Mouse (Mus musculus) bone marrow, adult 2 months (tissue): ENCODE measurements around the gene Coro6. TPM values are rescaled to one million over a fixed set of nuclear protein-coding genes. Genes with fewer than 3 reads are reported as not detected.

Experiments
- H3K27ac ChIP-seq: fragments of 200-500 bp; 2 replicates; pipeline ENCODE4 v1.5.1; 2012; ENCODE audit warnings: low read depth, mild to moderate bottlenecking, control low read depth, inconsistent platforms, low read length; ENCODE audit not compliant: control insufficient read depth, poor library complexity, insufficient read depth
- H3K4me1 ChIP-seq: fragments of 200-500 bp; 2 replicates; pipeline ENCODE4 v1.6.1; 2011; ENCODE audit warnings: low read length; ENCODE audit not compliant: control insufficient read depth, insufficient read depth
- H3K4me3 ChIP-seq: fragments of 200-500 bp; replicated peaks from 2 replicates; pipeline ENCODE3; 2011; ENCODE audit warnings: mild to moderate bottlenecking, low read depth, low read length, control low read depth; ENCODE audit not compliant: control insufficient read depth
- CTCF ChIP-seq: fragments of 200-500 bp; IDR thresholded peaks from 2 replicates; pipeline ENCODE4 v1.5.1; 2011; ENCODE audit warnings: low read length, control low read depth; ENCODE audit not compliant: control insufficient read depth, insufficient read depth
- POLR2A ChIP-seq: fragments of 200-500 bp; IDR thresholded peaks from 2 replicates; pipeline ENCODE4 v1.6.1; 2011; ENCODE audit warnings: low read depth, mild to moderate bottlenecking, control low read depth, low read length, borderline replicate concordance; ENCODE audit not compliant: control insufficient read depth
- WGBS: fragments of 180-500 bp; shearing (Covaris S2); methylation state at CpG from one replicate; pipeline ENCODE4 v1.1.7; 2018; 5-methylcytosine and 5-hydroxymethylcytosine counted together
- polyA plus RNA-seq: library from polyadenylated mRNA; stranded (reverse); fragments of >200 nt; gene quantifications from 2 replicates; pipeline ENCODE4 v1.2.4, GENCODE M21; 2011; ENCODE audit warnings: low replicate concordance; ENCODE audit not compliant: missing spikeins, insufficient read depth, insufficient read length

The Coro6 gene
- polyA plus RNA-seq, 1 experiment, result 1.00 TPM

DNA sequence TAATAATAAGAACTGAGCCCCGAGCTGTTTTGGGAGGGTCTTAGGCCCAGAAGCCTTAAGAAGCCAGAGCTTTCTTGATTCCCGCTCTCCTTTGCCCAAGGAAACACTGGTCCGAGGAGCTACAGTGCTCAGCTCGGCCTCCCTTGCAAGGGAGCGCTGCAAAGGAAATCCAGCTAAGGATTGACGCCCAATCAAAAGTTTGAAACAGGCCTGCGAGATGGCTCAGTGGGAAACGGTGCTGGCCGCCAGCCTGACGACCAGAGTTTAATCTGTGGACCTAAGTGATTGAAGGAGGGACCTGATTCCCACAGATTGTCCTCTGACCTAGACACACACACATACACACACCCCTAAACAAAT, 51.6 kb downstream of the Coro6 start:
- Histone ChIP-seq H3K4me1 (peaks cover 9% of the 10 kb centered on the region), H3K4me3 (peak overlapping the region; percentile 83), H3K27ac (peak overlapping the region; percentile 14; the same call in 1 of the 2 replicates)
- WGBS, result 10% methylated on average over 10 of the region's 10 CpGs
- TF ChIP-seq CTCF, result no peak
- no peak for TF ChIP-seq POLR2A

DNA sequence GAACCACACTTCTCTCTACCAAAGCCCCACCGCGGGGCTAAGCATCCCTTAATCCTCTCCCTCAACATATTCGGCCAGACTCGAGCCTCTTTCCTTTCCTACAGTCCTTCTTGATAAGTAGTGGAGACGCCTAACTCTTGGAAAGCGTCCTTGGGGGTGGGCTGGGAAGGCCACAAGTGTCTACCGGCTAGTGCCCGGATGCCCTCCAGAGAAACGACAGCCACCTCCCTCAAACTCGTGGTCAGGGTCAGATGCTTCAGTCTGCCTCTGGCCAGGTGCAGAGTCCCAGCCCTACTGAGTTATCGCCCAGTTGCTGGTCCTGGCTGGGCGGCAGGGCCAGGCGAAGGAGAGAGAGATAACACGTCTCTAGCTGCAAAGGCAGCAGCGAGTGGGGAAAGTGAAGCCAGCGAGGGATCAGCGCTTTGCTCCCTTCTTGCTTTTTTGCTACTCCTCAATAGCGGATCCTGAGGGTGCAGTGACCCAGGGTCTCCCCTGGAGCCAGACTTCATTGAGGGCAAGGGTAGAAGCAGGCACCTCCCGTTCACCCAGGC, 52.1 kb downstream of the Coro6 start:
- no peak for TF ChIP-seq POLR2A
- TF ChIP-seq CTCF, result no peak
- H3K4me3 ChIP-seq, result peak overlapping the region; percentile 41
- 9% methylated on average over 19 of the region's 19 CpGs for WGBS
- peak overlapping the region; percentile 5 for H3K27ac ChIP-seq
- H3K4me1 ChIP-seq, result peaks cover 9% of the 10 kb centered on the region

DNA sequence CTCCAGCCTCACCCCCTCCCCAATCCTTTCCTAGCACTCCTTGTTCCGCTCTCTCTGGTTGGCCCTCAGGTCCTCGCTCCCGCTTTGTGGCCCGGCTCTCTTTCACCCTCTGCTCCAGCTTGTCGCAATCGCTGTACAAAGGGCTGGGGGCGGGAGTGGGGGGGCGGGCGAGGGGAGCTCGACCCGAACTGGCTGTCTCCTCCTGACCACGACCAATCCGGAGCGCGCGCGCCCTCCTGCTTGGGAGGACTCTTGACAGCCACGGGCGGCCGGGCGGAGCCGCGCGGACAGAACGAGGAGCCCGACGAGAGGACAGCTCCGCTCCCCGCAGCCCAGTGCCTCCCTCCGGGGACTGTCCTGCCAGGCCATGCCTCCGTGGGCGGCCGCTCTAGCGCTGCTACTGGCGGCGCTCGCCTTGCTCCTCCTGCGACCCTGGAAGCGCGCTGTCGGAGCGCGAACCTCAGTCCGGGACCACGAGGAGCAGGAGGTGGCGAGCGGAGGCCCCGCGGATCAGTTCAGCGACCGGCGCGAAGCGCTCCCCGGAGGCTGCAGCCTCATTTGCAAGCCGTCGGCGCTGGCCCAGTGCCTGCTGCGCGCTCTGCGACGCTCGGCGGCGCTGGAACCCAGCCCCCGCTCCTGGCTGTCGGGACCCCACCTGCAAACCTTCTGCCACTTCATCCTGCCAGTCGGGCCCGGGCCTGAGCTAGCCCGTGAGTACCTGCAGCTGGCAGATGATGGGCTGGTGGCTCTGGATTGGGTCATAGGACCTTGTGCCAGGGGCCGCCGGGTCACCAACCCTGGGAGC, 52.8 kb downstream of the Coro6 start, which contains the start of gene Abhd15:
TSS of gene Abhd15 (plus strand) at position 290 of the 805 bp plus-strand sequence.
- under 1% methylated on average over 71 of the region's 72 CpGs for WGBS
- TF ChIP-seq CTCF (no peak), POLR2A (peak; percentile 76; the same call in 1 of the 2 replicates)
- peaks cover 11% of the 10 kb centered on the region for H3K4me1 ChIP-seq
- peak within 1 kb of the TSS; percentile 79 for H3K27ac ChIP-seq
- peak within 1 kb of the TSS; percentile 59 for H3K4me3 ChIP-seq

DNA sequence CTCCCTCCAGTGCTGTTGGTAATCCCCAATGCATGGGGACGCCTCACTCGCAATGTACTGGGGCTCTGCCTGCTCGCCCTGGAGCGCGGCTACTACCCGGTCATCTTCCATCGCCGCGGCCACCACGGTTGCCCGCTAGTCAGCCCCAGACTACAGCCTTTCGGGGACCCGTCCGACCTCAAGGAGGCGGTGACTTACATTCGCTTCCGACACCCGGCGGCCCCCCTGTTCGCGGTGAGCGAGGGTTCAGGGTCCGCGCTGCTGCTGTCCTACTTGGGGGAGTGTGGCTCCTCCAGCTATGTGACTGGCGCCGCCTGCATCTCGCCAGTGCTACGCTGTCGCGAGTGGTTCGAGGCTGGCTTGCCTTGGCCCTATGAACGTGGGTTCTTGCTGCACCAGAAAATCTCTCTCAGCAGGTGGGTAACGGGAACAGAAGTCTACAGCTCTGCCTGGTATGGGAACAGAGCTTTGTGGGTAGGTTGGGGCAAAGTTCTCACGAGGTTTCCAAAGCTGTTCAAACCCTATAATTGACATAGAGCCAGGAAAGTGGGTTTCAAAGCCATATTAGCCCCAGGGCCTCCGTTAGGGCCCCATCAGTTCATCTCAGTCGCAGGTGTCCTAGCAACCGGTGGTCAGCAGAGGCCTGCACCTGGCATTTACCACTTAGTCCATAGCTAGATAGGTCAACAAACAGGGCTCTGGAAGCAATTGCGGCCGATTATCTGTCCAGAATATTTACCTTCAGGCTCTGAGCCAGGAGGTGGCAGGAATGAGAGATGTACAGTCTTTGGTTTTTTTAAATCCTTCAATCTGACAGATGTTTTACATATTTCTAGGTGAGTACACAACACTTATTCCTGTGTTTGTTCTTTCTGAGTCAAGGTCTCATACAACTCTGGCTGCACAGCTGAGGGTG, 53.7 kb downstream of the Coro6 start, which contains the start of gene Trp53i13:
TSS of gene Trp53i13 (minus strand) at position 344 of the 916 bp plus-strand sequence.
- Histone ChIP-seq H3K27ac (peak within 1 kb of the TSS; percentile 79), H3K4me1 (peaks cover 11% of the 10 kb centered on the region), H3K4me3 (peak within 1 kb of the TSS; percentile 59)
- TF ChIP-seq CTCF (no peak), POLR2A (peak; percentile 13; the same call in 1 of the 2 replicates)
- WGBS, result 8% methylated on average over 39 of the region's 39 CpGs

DNA sequence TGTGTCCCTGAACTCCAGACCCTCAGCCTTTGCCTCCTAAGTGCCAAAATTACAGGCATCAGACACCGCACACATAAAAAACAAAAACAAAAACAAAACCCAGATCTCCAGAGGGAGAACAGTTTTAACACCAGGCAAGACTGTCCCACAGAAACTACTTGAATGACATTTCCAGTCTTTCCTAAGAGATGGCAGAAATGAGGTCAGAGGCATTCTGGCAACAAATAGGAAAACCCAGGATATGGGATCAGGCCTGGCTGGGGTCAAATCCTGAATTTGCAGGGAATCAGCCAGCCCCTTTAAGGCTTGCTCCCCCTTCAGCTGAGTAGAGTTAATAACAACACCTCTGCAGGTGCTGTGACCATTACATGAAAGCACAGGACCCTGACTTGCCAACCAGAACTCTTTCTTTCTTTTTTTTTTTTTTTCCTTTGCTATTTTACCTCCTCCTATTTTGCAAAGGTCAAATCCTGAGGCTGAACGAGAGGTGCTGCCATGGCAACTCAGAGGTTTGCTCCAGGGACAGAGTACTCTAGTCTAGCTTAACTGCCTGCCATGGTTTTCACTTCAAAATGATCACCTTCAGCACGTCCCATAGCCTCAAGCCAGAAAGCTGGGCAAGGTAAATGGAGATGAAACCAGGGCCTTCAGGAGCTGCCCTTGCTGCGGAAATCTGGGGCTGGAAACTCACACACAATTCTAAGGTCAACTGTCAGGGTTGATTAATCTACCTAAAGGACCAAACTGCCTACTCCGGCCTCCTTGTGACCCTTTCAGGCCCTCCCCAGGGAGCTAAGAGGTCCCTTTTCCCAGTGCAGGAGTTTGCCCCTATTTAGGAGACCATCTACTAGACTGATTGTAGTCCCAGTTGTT, 54.6 kb downstream of the Coro6 start:
- no peak overlapping the region for H3K4me3 ChIP-seq
- no peak for TF ChIP-seq CTCF
- TF ChIP-seq POLR2A, result no peak
- H3K27ac ChIP-seq, result no peak overlapping the region
- peaks cover 11% of the 10 kb centered on the region for H3K4me1 ChIP-seq
- WGBS, result 82% methylated on average over 5 of the region's 5 CpGs

DNA sequence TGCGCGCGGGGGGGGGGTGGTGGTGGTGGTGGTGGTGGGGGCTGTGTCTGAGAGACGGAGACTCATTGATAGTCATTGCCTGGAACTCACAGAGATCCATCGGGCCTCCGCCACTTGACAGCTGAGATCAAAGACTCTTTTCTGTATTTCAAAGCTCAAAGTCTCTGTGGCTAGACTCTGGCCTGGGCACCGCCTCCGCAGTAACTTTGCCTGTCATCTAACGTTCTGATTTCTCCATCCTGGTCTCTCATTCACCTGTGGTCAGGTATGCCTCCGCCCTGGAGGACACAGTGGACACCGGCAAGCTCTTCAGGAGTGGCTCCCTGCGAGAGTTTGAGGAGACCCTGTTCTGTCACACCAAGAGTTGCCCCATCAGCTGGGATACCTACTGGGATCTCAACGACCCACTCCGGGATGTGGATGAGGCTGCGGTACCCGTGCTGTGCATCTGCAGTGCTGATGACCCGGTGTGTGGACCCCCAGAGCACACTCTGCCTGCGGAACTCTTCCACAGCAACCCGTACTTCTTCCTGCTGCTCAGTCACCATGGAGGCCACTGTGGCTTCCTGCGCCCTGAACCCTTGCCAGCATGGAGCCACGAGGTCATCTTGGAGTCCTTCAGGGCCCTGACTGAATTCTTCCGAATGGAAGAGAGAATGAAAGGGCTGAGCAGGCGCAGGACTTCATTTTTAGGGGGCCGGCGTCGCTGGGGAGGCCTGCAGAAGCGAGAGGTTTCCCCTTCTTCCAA, 56.0 kb downstream of the Coro6 start:
- WGBS, result 35% methylated on average over 27 of the region's 27 CpGs
- TF ChIP-seq CTCF (no peak), POLR2A (no peak)
- Histone ChIP-seq H3K27ac (peak overlapping the region; percentile 85), H3K4me1 (peaks cover 10% of the 10 kb centered on the region), H3K4me3 (no peak overlapping the region)

DNA sequence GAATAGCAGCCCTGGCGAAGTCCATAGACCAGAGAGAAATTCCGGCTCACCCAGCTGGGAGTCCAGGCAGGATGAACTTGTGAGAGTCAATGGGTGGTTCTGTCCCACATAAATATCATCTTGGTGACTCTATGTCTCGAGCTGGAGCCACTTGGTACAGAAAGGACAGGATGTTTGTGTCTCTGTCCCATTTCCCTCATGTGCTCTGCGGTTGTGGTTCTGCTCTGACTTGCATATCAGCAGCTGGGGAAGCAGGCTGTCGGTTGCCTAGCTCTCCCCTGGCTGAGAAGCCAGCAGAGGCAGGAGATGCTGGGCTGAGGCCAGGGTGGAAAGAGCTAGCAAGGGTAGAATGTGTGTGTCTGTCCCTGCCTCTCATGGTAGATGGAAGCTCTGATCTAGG, 56.8 kb downstream of the Coro6 start, which contains the start of gene Gm10392:
TSS of gene Gm10392 (minus strand) at position 156 of the 400 bp plus-strand sequence.
- no peak within 1 kb of the TSS for H3K4me3 ChIP-seq
- H3K4me1 ChIP-seq, result peaks cover 10% of the 10 kb centered on the region
- no peak for TF ChIP-seq CTCF
- TF ChIP-seq POLR2A, result peak; percentile 52; the same call in 1 of the 2 replicates
- H3K27ac ChIP-seq, result peak within 1 kb of the TSS; percentile 85
- WGBS, result 1% methylated on average over 5 of the region's 5 CpGs

Other genes starting within 250 kb of the Coro6 start
- gene Ssh2, start 246.1 kb upstream of the Coro6 start, polyA plus RNA-seq, result 14.6 and 21.8 TPM in 2 replicates
- 3.1 and 5.7 TPM in 2 replicates for gene Ankrd13b, start 27.3 kb downstream of the Coro6 start, polyA plus RNA-seq
- gene Git1, start 31.2 kb downstream of the Coro6 start, polyA plus RNA-seq, result 10.2 and 16.1 TPM in 2 replicates
- 0.61 and 5.6 TPM in 2 replicates for gene Abhd15, start 52.7 kb downstream of the Coro6 start, polyA plus RNA-seq
- gene Trp53i13, start 53.6 kb downstream of the Coro6 start, polyA plus RNA-seq, result 4.0 and 5.1 TPM in 2 replicates
- 0.56 and 0.87 TPM in 2 replicates for gene Gm10392, start 56.8 kb downstream of the Coro6 start, polyA plus RNA-seq
- 6.5 and 8.8 TPM in 2 replicates for gene Taok1, start 145.4 kb downstream of the Coro6 start, polyA plus RNA-seq
- gene Nufip2, start 223.7 kb downstream of the Coro6 start, polyA plus RNA-seq, result 9.6 and 22.5 TPM in 2 replicates